Mouse (Mus musculus): Measurements from ENCODE around the gene Tmem117.

The Tmem117 gene

GRCm38 (mm10) chr15:95135926-95136609 is 507.0 kb downstream of the Tmem117 start:
- DNase-seq (ENCODE audit: extremely low read depth, insufficient read length, low spot score), result no peak

- DNase-seq (ENCODE audit: extremely low read depth, insufficient read length, low spot score), result no peak
Observed at GRCm38 (mm10) chr15:95137018-95137810, 508.2 kb downstream of the Tmem117 start.

GRCm38 (mm10) chr15:95138709-95139409 is 509.8 kb downstream of the Tmem117 start:
- DNase-seq (ENCODE audit: extremely low read depth, insufficient read length, low spot score), result no peak

GRCm38 (mm10) chr15:95144131-95144530 is 515.1 kb downstream of the Tmem117 start:
- peak; percentile 28 for DNase-seq (ENCODE audit: extremely low read depth, insufficient read length, low spot score)

- no peak for DNase-seq (ENCODE audit: extremely low read depth, insufficient read length, low spot score)
Observed at GRCm38 (mm10) chr15:95145118-95145517, 516.1 kb downstream of the Tmem117 start.
